Mouse (Mus musculus): ENCODE results near the gene Asic2.

- TF ChIP-seq CTCF (IDR thresholded peaks at IDR 0.05; ENCODE audit: control insufficient read depth, insufficient read depth, low read length) (no peak), POLR2A (IDR thresholded peaks at IDR 0.05; ENCODE audit: borderline replicate concordance, control insufficient read depth, low read depth, low read length) (no peak)
Measured at GRCm38 (mm10) chr11:82010115-82010514, 41.9 kb upstream of the Asic2 start.
